Mouse (Mus musculus) hindbrain, embryonic 15.5 days (tissue): ENCODE measurements around the gene Tnrc6b. TPM values are rescaled to one million over a fixed set of nuclear protein-coding genes. Genes with fewer than 3 reads are reported as not detected.

Source experiments
- ATAC-seq: fragments of 200-750 bp; cut with Nextera tagmentation; 2 replicates; pipeline ENCODE4 v1.8.0; 2017; ENCODE audit warnings: low read depth, moderate number of reproducible peaks, moderate TSS enrichment; ENCODE audit not compliant: low FRiP score
- H3K27ac ChIP-seq: fragments of 300-500 bp; sonication (generic); replicated peaks from 2 replicates; pipeline ENCODE4 v1.5.1; 2015; ENCODE audit warnings: mild to moderate bottlenecking, inconsistent platforms
- H3K27me3 ChIP-seq: fragments of 300-500 bp; sonication (generic); 2 replicates; pipeline ENCODE4 v1.6.1; 2015; ENCODE audit warnings: control low read depth, inconsistent platforms
- H3K36me3 ChIP-seq: fragments of 300-500 bp; sonication (generic); 2 replicates; pipeline ENCODE4 v1.6.1; 2015; ENCODE audit warnings: control low read depth, inconsistent platforms
- H3K4me1 ChIP-seq: fragments of 300-500 bp; sonication (generic); replicated peaks from 2 replicates; pipeline ENCODE4 v1.6.1; 2015; ENCODE audit warnings: control low read depth, inconsistent platforms
- H3K4me2 ChIP-seq: fragments of 300-500 bp; sonication (generic); 2 replicates; pipeline ENCODE4 v1.6.1; 2015; ENCODE audit warnings: moderate library complexity, mild to moderate bottlenecking, inconsistent platforms
- H3K4me3 ChIP-seq: fragments of 300-500 bp; sonication (generic); 2 replicates; pipeline ENCODE4 v1.5.1; 2015; ENCODE audit warnings: mild to moderate bottlenecking, inconsistent platforms
- H3K9ac ChIP-seq: fragments of 300-500 bp; sonication (generic); 2 replicates; pipeline ENCODE4 v1.6.1; 2015; ENCODE audit warnings: inconsistent platforms
- H3K9me3 ChIP-seq: fragments of 300-500 bp; sonication (generic); 2 replicates; pipeline ENCODE4 v1.6.1; 2016; ENCODE audit warnings: control low read depth, inconsistent platforms
- WGBS: fragments of 180-500 bp; shearing (Covaris S2); methylation state at CpG from one replicate; pipeline ENCODE4 v1.1.7; 2015; 5-methylcytosine and 5-hydroxymethylcytosine counted together
- polyA plus RNA-seq: library from polyadenylated mRNA; unstranded; fragments of >200 nt; fragmentation: Nextera tagmentation; extraction: Ambion mirVana; gene quantifications from 2 replicates; pipeline ENCODE4 v1.2.1, GENCODE M21; 2015

Gene Tnrc6b
- polyA plus RNA-seq, 1 experiment from 2014 or later, result 31.7 TPM

DNA sequence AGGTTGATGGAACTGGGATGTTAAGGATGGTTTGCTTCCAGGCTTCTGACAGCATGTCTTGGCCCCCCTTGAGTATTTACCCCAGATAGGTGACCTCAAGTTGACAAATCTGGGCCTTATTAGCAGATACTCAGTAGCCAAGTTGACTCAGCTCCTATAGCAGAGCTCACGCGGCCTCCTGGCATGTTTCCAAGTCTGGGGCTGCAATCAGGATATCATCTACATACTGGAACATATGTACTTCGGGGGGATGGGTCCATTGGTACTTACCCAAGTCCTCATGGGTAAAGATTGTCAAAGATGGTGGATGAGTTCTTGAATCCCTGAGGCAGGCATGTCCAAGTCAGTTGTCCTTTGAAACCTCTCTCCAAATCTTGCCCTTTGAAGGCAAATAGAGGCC lies 67.9 kb downstream of the Tnrc6b start:
- Histone ChIP-seq H3K36me3 (no peaks in the 10 kb centered on the region), H3K9ac (no peak overlapping the region), H3K27ac (no peak overlapping the region), H3K4me3 (no peak overlapping the region), H3K9me3 (no peaks in the 10 kb centered on the region), H3K27me3 (no peaks in the 10 kb centered on the region), H3K4me2 (no peak overlapping the region), H3K4me1 (no peaks in the 10 kb centered on the region)
- 76% methylated on average over 3 of the region's 3 CpGs for WGBS
- ATAC-seq, result no peak

GRCm38 (mm10) chr15:80780154-80780751 lies 69.1 kb downstream of the Tnrc6b start:
- no peak for ATAC-seq
- no peak overlapping the region for H3K9ac ChIP-seq
- H3K4me1 ChIP-seq, result no peaks in the 10 kb centered on the region
- H3K27me3 ChIP-seq, result no peaks in the 10 kb centered on the region
- H3K4me3 ChIP-seq, result no peak overlapping the region
- no peak overlapping the region for H3K27ac ChIP-seq
- 92% methylated on average over 5 of the region's 5 CpGs for WGBS
- no peaks in the 10 kb centered on the region for H3K36me3 ChIP-seq
- no peaks in the 10 kb centered on the region for H3K9me3 ChIP-seq
- H3K4me2 ChIP-seq, result no peak overlapping the region

- H3K4me1 ChIP-seq, result no peaks in the 10 kb centered on the region
- ATAC-seq, result no peak
- 90% methylated on average over 5 of the region's 5 CpGs for WGBS
These were observed 70.2 kb downstream of the Tnrc6b start for GRCm38 (mm10) chr15:80781218-80781806.

DNA sequence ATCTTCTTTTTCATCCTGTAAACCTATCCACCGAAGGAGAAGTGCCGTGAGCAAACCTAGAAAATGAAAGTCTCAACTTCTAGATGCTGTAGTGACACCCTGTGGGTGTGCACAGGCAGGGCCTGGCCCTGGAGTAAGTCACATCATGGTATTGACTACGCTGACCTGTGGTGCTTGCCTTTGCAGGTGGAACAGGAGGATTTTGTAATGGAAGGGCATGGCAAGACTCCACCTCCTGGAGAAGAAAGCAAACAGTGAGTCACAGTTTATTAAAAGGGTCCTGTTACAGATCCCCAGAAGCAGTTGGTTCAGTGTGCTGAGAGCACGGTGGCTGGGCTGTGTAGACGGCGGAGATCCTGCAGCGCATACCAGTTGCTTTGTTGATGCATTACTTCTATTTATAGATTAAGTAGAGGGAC lies 73.4 kb downstream of the Tnrc6b start:
- Histone ChIP-seq H3K9ac (no peak overlapping the region), H3K9me3 (no peaks in the 10 kb centered on the region), H3K4me3 (no peak overlapping the region), H3K27me3 (no peaks in the 10 kb centered on the region), H3K4me2 (no peak overlapping the region), H3K4me1 (no peaks in the 10 kb centered on the region), H3K27ac (no peak overlapping the region), H3K36me3 (no peaks in the 10 kb centered on the region)
- no peak for ATAC-seq
- WGBS, result 63% methylated on average over 7 of the region's 7 CpGs

More at GRCm38 (mm10) chr15:80781218-80781806, 70.2 kb downstream of the Tnrc6b start:
- H3K9ac ChIP-seq, result no peak overlapping the region
- H3K36me3 ChIP-seq, result no peaks in the 10 kb centered on the region
- H3K9me3 ChIP-seq, result no peaks in the 10 kb centered on the region
- no peak overlapping the region for H3K27ac ChIP-seq
- no peak overlapping the region for H3K4me2 ChIP-seq
- no peaks in the 10 kb centered on the region for H3K27me3 ChIP-seq
- H3K4me3 ChIP-seq, result no peak overlapping the region

- no peak for ATAC-seq
- Histone ChIP-seq H3K4me2 (no peak overlapping the region), H3K27me3 (no peaks in the 10 kb centered on the region), H3K4me3 (no peak overlapping the region), H3K36me3 (no peaks in the 10 kb centered on the region), H3K27ac (no peak overlapping the region), H3K4me1 (no peaks in the 10 kb centered on the region), H3K9me3 (no peaks in the 10 kb centered on the region), H3K9ac (no peak overlapping the region)
- 74% methylated on average over 1 of the region's 1 CpGs for WGBS
These were observed 74.6 kb downstream of the Tnrc6b start for GRCm38 (mm10) chr15:80785699-80786098.

- H3K36me3 ChIP-seq, result no peaks in the 10 kb centered on the region
- no peak overlapping the region for H3K9ac ChIP-seq
- ATAC-seq, result no peak
- H3K4me1 ChIP-seq, result no peaks in the 10 kb centered on the region
- H3K4me3 ChIP-seq, result no peak overlapping the region
- no peak overlapping the region for H3K27ac ChIP-seq
- H3K4me2 ChIP-seq, result no peak overlapping the region
- WGBS, result 94% methylated on average over 4 of the region's 4 CpGs
- H3K27me3 ChIP-seq, result no peaks in the 10 kb centered on the region
- no peaks in the 10 kb centered on the region for H3K9me3 ChIP-seq
These were observed 76.6 kb downstream of the Tnrc6b start for GRCm38 (mm10) chr15:80787746-80788145.

GRCm38 (mm10) chr15:80792556-80792955 lies 81.4 kb downstream of the Tnrc6b start:
- H3K9me3 ChIP-seq, result no peaks in the 10 kb centered on the region
- WGBS, result 83% methylated on average over 3 of the region's 3 CpGs
- no peak overlapping the region for H3K4me3 ChIP-seq
- no peak overlapping the region for H3K27ac ChIP-seq
- no peak for ATAC-seq
- H3K4me1 ChIP-seq, result peaks cover 4% of the 10 kb centered on the region
- H3K36me3 ChIP-seq, result no peaks in the 10 kb centered on the region
- no peak overlapping the region for H3K4me2 ChIP-seq
- H3K27me3 ChIP-seq, result no peaks in the 10 kb centered on the region
- H3K9ac ChIP-seq, result no peak overlapping the region

- H3K36me3 ChIP-seq, result no peaks in the 10 kb centered on the region
- H3K4me2 ChIP-seq, result no peak overlapping the region
- H3K4me3 ChIP-seq, result no peak overlapping the region
- ATAC-seq, result no peak
- H3K9me3 ChIP-seq, result no peaks in the 10 kb centered on the region
- 77% methylated on average over 1 of the region's 1 CpGs for WGBS
- peaks cover 8% of the 10 kb centered on the region for H3K4me1 ChIP-seq
- no peak overlapping the region for H3K9ac ChIP-seq
- H3K27me3 ChIP-seq, result no peaks in the 10 kb centered on the region
- no peak overlapping the region for H3K27ac ChIP-seq
These were observed 84.0 kb downstream of the Tnrc6b start for GRCm38 (mm10) chr15:80795076-80795475.

DNA sequence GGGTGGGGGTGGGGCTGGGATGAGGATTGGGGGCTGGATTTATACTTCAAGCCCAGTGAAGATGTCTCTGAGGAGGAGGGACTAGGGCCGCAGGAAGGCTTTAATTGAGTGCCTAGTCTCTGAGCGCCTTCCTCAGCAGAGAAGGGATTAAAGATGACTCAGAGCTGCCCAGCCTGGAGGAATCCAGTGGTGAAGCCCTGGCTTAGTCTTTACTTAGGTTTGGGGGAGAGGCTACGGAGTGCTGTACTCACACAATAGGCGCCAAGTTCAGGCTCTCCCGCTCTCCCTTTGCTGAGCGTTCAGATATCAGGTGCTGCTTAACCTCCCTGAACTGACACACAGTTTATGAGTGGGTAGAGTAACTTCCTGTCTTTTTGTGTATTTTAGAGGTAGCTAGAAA lies 86.6 kb downstream of the Tnrc6b start:
- WGBS, result 0% methylated on average over 6 of the region's 6 CpGs
- ATAC-seq, result peak; percentile 51; the same call in 1 of the 2 replicates
- H3K4me1 ChIP-seq, result peaks cover 30% of the 10 kb centered on the region

DNA sequence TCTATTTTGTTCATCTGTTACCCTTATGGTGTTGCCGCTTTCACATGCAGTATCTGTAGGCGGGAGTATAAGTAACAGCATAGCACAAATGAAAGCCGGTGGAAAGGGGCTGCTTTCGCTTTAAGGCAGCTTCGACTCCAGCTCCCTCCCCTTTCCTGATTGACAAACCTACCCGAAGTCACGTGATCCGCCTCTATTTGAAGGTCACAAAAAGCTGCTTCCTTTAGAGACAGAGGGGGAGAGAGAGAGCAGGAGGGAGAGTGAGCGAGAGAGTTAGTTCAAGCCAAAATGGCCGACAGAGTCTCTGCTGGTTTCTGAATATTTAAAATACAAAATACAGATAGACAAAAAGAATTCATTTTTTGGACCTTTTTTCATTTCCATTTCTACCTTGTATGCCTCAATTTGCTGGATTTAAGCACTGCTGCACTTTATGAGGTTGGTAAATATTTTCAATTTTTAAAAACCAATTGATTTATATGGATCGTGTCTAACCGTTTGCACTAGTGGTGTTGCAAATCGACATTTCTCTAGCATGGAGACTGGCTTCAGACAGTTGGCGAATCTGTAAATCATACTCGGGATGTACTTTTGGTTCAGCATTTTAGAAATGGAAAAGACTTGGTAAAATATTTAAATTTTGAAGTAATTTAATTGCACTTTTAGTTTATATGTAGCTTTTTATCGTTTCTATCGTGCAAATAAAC lies 87.4 kb downstream of the Tnrc6b start:
- peak overlapping the region; percentile 63 for H3K4me2 ChIP-seq
- no peaks in the 10 kb centered on the region for H3K36me3 ChIP-seq
- peak overlapping the region; percentile 91 for H3K27ac ChIP-seq
- H3K4me3 ChIP-seq, result peak overlapping the region; percentile 59
- 0% methylated on average over 17 of the region's 17 CpGs for WGBS
- peaks cover 38% of the 10 kb centered on the region for H3K4me1 ChIP-seq
- H3K9me3 ChIP-seq, result no peaks in the 10 kb centered on the region
- peak overlapping the region; percentile 58 for H3K9ac ChIP-seq
- H3K27me3 ChIP-seq, result no peaks in the 10 kb centered on the region
- ATAC-seq, result peak; percentile 91

More for the DNA sequence above, 86.6 kb downstream of the Tnrc6b start:
- H3K27ac ChIP-seq, result peak overlapping the region; percentile 79
- H3K36me3 ChIP-seq, result no peaks in the 10 kb centered on the region
- no peaks in the 10 kb centered on the region for H3K9me3 ChIP-seq
- peak overlapping the region; percentile 40 for H3K9ac ChIP-seq
- H3K4me2 ChIP-seq, result peak overlapping the region; percentile 59
- peak overlapping the region; percentile 59 for H3K4me3 ChIP-seq
- H3K27me3 ChIP-seq, result no peaks in the 10 kb centered on the region

DNA sequence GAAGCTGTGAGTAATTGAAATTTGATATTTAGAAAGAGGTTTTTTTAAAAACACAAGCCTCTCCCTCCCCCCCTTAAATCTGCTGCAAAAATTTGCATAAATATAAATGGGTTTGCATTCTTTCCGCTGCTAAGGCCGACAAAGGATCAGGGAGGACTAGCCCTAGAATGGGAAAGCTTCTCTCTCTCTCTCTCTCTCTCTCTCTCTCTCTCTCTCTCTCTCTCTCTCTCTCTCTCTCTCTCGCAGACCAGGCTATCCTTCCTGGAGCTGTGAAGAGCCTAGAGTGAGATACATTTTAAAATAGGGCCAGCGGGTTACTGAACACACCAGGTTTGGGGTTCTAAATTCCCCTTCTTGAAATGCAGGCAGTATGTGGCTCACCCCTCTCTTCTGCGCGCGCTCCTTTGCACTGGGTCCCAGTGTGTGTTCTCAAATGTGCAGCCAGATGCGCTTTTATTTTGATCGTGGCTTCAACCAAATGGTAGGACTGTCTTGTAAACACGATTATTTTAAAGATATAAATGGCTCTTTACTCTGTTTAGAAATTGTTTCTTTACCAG lies 88.0 kb downstream of the Tnrc6b start:
- Histone ChIP-seq H3K4me2 (peak overlapping the region; percentile 63), H3K4me1 (peaks cover 42% of the 10 kb centered on the region), H3K4me3 (peak overlapping the region; percentile 59), H3K9ac (peak overlapping the region; percentile 58), H3K36me3 (no peaks in the 10 kb centered on the region), H3K9me3 (no peaks in the 10 kb centered on the region), H3K27ac (peak overlapping the region; percentile 91), H3K27me3 (no peaks in the 10 kb centered on the region)
- whole genome bisulfite sequencing, result 0% methylated on average over 10 of the region's 10 CpGs
- ATAC-seq, result peak; percentile 53; the same call in 1 of the 2 replicates

GRCm38 (mm10) chr15:80799634-80800137 lies 88.6 kb downstream of the Tnrc6b start:
- peak overlapping the region; percentile 58 for H3K9ac ChIP-seq
- ATAC-seq, result peak; percentile 59; the same call in 1 of the 2 replicates
- no peaks in the 10 kb centered on the region for H3K9me3 ChIP-seq
- H3K27ac ChIP-seq, result peak overlapping the region; percentile 91
- peaks cover 46% of the 10 kb centered on the region for H3K4me1 ChIP-seq
- H3K4me3 ChIP-seq, result peak overlapping the region; percentile 59
- peak overlapping the region; percentile 63 for H3K4me2 ChIP-seq
- no peaks in the 10 kb centered on the region for H3K36me3 ChIP-seq
- H3K27me3 ChIP-seq, result no peaks in the 10 kb centered on the region
- under 1% methylated on average over 10 of the region's 10 CpGs for WGBS
